Mouse (Mus musculus) heart, embryonic 14.5 days (tissue): Measurements from ENCODE around the gene Tmem106a. TPM values are rescaled to one million over a fixed set of nuclear protein-coding genes. Genes with fewer than 3 reads are reported as not detected.
A peak's percentile ranks its signal among the peaks of the same experiment; 100 is the strongest.
"Not testable (repeated sequence)": the region's sequence is repeated elsewhere in the genome, so short reads cannot be mapped to it uniquely, and the experiment has no call there.

Experiments used
- ATAC-seq: fragments of 200-750 bp; cut with Nextera tagmentation; 2 replicates; pipeline ENCODE4 v1.8.0; 2017; ENCODE audit warnings: low read depth, moderate TSS enrichment; ENCODE audit not compliant: insufficient number of reproducible peaks, insufficient read depth, low FRiP score
- H3K27ac ChIP-seq, 2 experiments: fragments of 200-500 bp in 1 of 2; fragments of 300-500 bp in 1 of 2; sonication (generic) in 1 of 2; replicated peaks in 1 of 2; 2 replicates each; pipeline ENCODE4 v1.5.1; 2012 to 2014; ENCODE audit warnings: low read depth in 2 of 2, low read length in 2 of 2, control low read depth in 1 of 2, mild to moderate bottlenecking in 1 of 2, mixed read lengths in 1 of 2; ENCODE audit not compliant: control insufficient read depth in 1 of 2, insufficient read depth in 1 of 2
- H3K27me3 ChIP-seq: fragments of 300-500 bp; sonication (generic); 2 replicates; pipeline ENCODE4 v1.6.1; 2014; ENCODE audit warnings: mild to moderate bottlenecking, low read length, control low read depth; ENCODE audit not compliant: control insufficient read depth, insufficient read depth
- H3K36me3 ChIP-seq: fragments of 300-500 bp; sonication (generic); 2 replicates; pipeline ENCODE4 v1.6.1; 2014; ENCODE audit warnings: mild to moderate bottlenecking, control low read depth, low read length, mixed read lengths; ENCODE audit not compliant: control insufficient read depth, insufficient read depth
- H3K4me1 ChIP-seq, 2 experiments: fragments of 200-500 bp in 1 of 2; fragments of 300-500 bp in 1 of 2; sonication (generic) in 1 of 2; 2 replicates each; pipeline ENCODE4 v1.6.1; 2012 to 2014; ENCODE audit warnings: low read length in 2 of 2, control low read depth in 1 of 2, mixed read lengths in 1 of 2; ENCODE audit not compliant: control insufficient read depth in 2 of 2, insufficient read depth in 2 of 2
- H3K4me2 ChIP-seq: fragments of 300-500 bp; sonication (generic); 2 replicates; pipeline ENCODE4 v1.6.1; 2014; ENCODE audit warnings: mild to moderate bottlenecking, low read length
- H3K4me3 ChIP-seq, 2 experiments: fragments of 200-500 bp in 1 of 2; fragments of 300-500 bp in 1 of 2; sonication (generic) in 1 of 2; 2 replicates each; pipeline ENCODE4 v1.5.1; 2012 to 2014; ENCODE audit warnings: low read length in 2 of 2, mild to moderate bottlenecking in 2 of 2, control low read depth in 1 of 2, low read depth in 1 of 2, moderate library complexity in 1 of 2; ENCODE audit not compliant: control insufficient read depth in 1 of 2, insufficient read depth in 1 of 2
- H3K9ac ChIP-seq: fragments of 300-500 bp; sonication (generic); 2 replicates; pipeline ENCODE4 v1.6.1; 2014; ENCODE audit warnings: mild to moderate bottlenecking, low read length
- H3K9me3 ChIP-seq: fragments of 300-500 bp; sonication (generic); 2 replicates; pipeline ENCODE4 v1.6.1; 2016; ENCODE audit warnings: low read length, control low read depth; ENCODE audit not compliant: control insufficient read depth
- WGBS: fragments of 180-500 bp; shearing (Covaris S2); extraction: QIAGEN DNeasy Blood & Tissue Kit; methylation state at CpG from one replicate; pipeline ENCODE4 v1.1.7; 2014; 5-methylcytosine and 5-hydroxymethylcytosine counted together
- polyA plus RNA-seq: library from polyadenylated mRNA; unstranded; fragments of >200 nt; fragmentation: Nextera tagmentation; extraction: Ambion mirVana; gene quantifications from 2 replicates; pipeline ENCODE4 v1.2.1, GENCODE M21; 2014

The Tmem106a gene
- polyA plus RNA-seq, 1 experiment from 2014 or later: 4.1 TPM

DNA sequence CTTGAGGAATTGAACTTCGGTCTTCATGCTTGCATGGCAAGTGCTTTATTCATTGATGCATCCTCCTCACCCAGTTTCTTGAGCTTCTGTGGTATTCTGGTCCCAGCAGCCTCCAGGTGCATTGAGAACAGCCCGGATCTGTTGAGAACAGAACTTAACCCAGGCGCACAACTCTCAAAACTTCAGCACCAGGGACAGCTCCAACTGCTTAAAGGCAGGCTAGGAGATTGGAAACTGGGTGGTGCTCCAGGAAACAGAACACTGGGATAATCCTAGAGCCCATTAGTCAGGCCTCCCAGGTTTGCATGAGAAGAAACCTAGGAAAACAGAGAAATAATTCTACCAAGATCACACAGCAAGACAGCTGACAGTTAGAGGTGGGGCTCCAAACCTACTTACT, 20.4 kb downstream of the Tmem106a start:
- Histone ChIP-seq H3K9ac (no peak overlapping the region), H3K27ac (no peak overlapping the region), H3K4me2 (no peak overlapping the region), H3K27me3 (peaks cover 3% of the 10 kb centered on the region; the same call in 1 of the 2 replicates), H3K9me3 (no peaks in the 10 kb centered on the region), H3K36me3 (no peaks in the 10 kb centered on the region), H3K4me3 (no peak overlapping the region), H3K4me1 (no peaks in the 10 kb centered on the region)
- 4% methylated on average over 3 of the region's 3 CpGs for WGBS
- ATAC-seq: no peak

DNA sequence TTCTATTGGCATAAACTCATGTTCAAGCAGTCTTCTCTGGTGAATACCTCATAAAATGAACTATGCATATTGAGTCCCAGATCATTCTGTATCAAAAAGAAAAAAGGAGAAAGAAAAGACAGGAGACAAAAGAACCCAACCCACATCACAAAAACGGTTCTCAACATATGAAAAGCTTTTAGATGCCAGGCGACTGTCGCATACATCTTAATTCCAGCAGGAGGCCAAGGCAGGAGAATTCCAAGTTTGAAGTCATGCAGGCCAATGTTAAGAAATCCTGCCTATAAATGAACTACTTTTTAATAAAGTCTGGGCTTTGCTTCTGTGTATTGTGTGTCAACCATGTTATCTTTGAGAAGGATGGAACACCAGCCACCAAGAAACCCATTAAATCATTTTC, 22.1 kb downstream of the Tmem106a start:
- H3K4me3 ChIP-seq: no peak overlapping the region
- no peaks in the 10 kb centered on the region for H3K9me3 ChIP-seq
- no peak overlapping the region for H3K9ac ChIP-seq
- H3K36me3 ChIP-seq: no peaks in the 10 kb centered on the region
- peak overlapping the region; percentile 59; the same call in 1 of the 2 replicates for H3K4me2 ChIP-seq
- ATAC-seq: no peak
- WGBS: 3% methylated on average over 3 of the region's 3 CpGs
- no peaks in the 10 kb centered on the region for H3K4me1 ChIP-seq
- H3K27ac ChIP-seq: no peak overlapping the region
- H3K27me3 ChIP-seq: peaks cover 3% of the 10 kb centered on the region; the same call in 1 of the 2 replicates

DNA sequence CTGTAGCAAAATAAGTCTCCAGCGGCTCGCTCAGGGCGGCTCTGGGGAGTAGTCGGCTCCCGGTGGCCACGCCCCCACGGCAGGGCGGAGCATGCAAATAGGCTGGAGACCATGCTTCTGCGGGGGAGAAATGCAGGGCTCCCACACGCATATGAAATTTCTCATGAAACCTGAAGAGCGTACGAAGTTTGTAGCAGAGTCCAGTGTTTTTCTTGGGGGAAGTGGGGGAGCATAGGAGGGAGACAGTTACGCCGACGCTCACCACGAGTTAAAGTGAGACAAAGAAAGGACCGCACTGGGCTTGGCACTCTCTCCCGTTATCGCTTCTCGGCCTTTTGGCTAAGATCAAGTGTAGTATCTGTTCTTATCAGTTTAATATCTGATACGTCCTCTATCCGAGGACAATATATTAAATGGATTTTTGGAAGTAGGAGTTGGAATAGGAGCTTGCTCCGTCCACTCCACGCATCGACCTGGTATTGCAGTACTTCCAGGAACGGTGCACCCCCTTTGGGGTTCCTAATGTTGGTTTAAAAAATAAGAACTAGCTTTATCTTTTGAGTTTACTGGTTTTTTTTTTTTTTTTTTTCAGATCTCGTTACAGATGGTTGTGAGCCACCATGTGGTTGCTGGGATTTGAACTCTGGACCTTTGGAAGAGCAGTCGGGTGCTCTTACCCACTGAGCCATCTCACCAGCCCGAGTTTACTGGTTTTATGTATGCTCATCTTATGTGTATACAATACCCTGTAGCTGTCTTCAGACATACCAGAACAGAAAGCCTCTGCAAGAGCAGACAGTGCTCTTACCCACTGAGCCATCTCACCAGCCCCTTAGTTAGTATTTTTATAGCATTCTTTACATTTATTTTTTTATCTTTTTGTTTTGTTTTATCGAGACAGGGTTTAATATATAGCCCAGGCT, 22.8 kb downstream of the Tmem106a start:
- H3K36me3 ChIP-seq, H3K9me3 ChIP-seq, H3K27me3 ChIP-seq, H3K4me1 ChIP-seq: not testable (repeated sequence)
- Histone ChIP-seq H3K27ac (peak overlapping the region in 1 of 2 experiments; percentile 82; a peak in 2 of 4 replicates), H3K9ac (peak overlapping the region; percentile 51; the same call in 1 of the 2 replicates), H3K4me2 (peak overlapping the region; percentile 59), H3K4me3 (peak overlapping the region; percentile 24 to 34; a peak in 3 of 4 replicates)
- WGBS: 1% methylated on average over 30 of the region's 30 CpGs
- peak; percentile 59 for ATAC-seq

DNA sequence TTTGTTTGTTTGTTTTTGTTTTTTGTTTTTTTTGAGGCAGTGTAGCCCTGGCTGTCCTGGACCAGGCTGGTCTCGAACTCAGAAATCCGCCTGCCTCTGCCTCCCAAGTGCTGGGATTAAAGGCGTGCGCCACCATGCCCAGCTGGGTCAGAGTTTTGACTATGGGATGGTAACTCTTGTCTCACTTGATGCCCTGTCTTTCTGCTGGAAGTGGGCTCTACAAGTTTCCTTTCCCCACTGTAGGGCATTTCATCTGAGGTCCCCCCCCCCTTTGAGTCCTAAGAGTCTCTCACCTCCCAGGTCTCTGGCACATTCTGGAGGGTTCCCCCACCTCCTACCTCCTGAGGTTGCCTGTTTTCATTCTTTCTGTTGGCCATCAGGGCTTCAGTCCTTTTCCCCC, 25.1 kb downstream of the Tmem106a start:
- H3K27me3 ChIP-seq, H3K9ac ChIP-seq, H3K4me2 ChIP-seq, ATAC-seq, H3K4me3 ChIP-seq, H3K36me3 ChIP-seq, H3K27ac ChIP-seq, H3K9me3 ChIP-seq: not testable (repeated sequence)
- H3K4me1 ChIP-seq: peaks cover 7 to 11% of the 10 kb centered on the region in 2 experiments; a peak in 3 of 4 replicates
- WGBS: 86% methylated on average over 4 of the region's 4 CpGs

DNA sequence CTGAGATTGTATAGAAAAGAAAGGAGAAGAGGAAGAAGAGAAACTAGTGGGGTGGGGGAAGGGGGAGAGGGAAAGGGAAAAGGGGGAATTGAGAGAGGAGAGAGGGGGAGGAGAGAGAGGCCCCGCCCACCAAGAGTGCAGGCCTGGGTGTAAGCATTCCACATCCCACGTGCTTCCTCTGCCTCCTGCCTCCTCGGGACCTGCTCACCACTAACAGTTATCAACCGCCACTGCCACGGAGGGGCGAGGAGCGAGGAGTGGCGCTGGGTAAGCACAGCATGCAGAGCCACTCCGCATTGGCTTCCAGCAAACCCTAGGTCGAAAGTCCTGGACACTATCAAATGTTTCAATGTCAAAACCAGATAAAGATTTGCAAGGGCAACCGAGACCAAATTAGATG, 28.4 kb downstream of the Tmem106a start:
- Histone ChIP-seq H3K4me3 (no peak overlapping the region), H3K4me2 (peak overlapping the region; percentile 59), H3K9me3 (no peaks in the 10 kb centered on the region), H3K36me3 (no peaks in the 10 kb centered on the region), H3K27ac (no peak overlapping the region), H3K4me1 (peaks cover 7 to 15% of the 10 kb centered on the region in 2 experiments; a peak in 3 of 4 replicates), H3K27me3 (no peaks in the 10 kb centered on the region), H3K9ac (no peak overlapping the region)
- ATAC-seq: peak; percentile 59; the same call in 1 of the 2 replicates
- 3% methylated on average over 11 of the region's 11 CpGs for WGBS

DNA sequence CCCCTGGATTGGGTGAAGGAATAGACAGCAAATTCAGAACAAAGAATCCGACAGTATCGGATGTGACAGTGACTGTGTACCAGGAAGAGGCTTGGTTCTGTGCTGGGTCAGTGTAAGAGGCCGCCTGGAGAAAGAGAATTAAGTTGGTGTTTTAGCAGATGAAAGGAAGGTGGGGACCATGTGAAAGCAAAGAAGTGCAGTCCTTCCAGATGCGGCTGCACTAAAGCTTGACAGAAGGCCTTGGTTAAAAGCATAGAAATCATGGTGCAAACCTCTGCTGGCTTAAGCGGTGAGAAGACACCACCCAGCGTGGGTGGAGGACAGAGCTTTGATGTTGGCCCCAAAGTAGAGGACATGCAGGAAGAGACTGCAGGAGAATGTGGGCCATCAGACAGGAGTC, 31.6 kb downstream of the Tmem106a start:
- 63% methylated on average over 6 of the region's 6 CpGs for WGBS
- no peaks in the 10 kb centered on the region for H3K27me3 ChIP-seq

DNA sequence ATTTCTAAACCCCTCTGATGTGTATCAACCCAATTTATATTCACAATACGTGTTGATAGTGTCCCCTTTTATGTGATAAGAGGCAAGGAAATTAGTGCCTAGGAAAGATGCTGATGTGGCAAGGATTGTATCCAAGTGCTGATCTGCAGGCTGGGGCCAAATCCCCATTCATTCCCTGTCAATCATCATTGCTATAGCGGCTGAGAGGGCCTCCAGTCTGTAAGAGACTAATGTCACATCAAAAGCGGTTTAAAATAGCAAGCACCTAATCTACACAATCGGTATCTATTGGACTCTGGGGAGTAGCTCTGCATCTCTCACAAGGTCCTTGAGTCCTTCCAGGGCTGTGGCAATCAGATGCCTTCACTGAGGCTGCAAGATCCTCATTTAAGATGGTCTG, 32.1 kb downstream of the Tmem106a start:
- Histone ChIP-seq H3K9ac (no peak overlapping the region), H3K27me3 (no peaks in the 10 kb centered on the region), H3K27ac (no peak overlapping the region), H3K9me3 (no peaks in the 10 kb centered on the region), H3K36me3 (no peaks in the 10 kb centered on the region), H3K4me2 (no peak overlapping the region), H3K4me1 (peaks cover 16 to 22% of the 10 kb centered on the region in 2 experiments; a peak in 3 of 4 replicates), H3K4me3 (no peak overlapping the region)
- 33% methylated on average over 4 of the region's 4 CpGs for WGBS
- ATAC-seq: no peak

More for the DNA sequence above, 31.6 kb downstream of the Tmem106a start:
- Histone ChIP-seq H3K9me3 (no peaks in the 10 kb centered on the region), H3K27ac (no peak overlapping the region), H3K4me2 (no peak overlapping the region), H3K36me3 (no peaks in the 10 kb centered on the region), H3K4me1 (peaks cover 16 to 22% of the 10 kb centered on the region in 2 experiments; a peak in 3 of 4 replicates), H3K9ac (no peak overlapping the region; the same call in 1 of the 2 replicates), H3K4me3 (no peak overlapping the region)
- no peak for ATAC-seq
